Mouse (Mus musculus) kidney, embryonic 15.5 days (tissue): ENCODE data around the gene Foxk1. TPM values are rescaled to one million over a fixed set of nuclear protein-coding genes. Genes with fewer than 3 reads are reported as not detected.

Experiments used
- ATAC-seq: fragments of 200-750 bp; cut with Nextera tagmentation; replicated peaks from 2 replicates; pipeline ENCODE4 v1.8.0; 2017; ENCODE audit warnings: moderate TSS enrichment; ENCODE audit not compliant: low FRiP score
- H3K27ac ChIP-seq: fragments of 300-500 bp; sonication (generic); 2 replicates; pipeline ENCODE4 v1.5.1; 2015; ENCODE audit warnings: mild to moderate bottlenecking, inconsistent platforms
- H3K27me3 ChIP-seq: fragments of 300-500 bp; sonication (generic); 2 replicates; pipeline ENCODE4 v1.6.1; 2015; ENCODE audit warnings: inconsistent platforms
- H3K36me3 ChIP-seq: fragments of 300-500 bp; sonication (generic); 2 replicates; pipeline ENCODE4 v1.6.1; 2015; ENCODE audit warnings: inconsistent platforms
- H3K4me1 ChIP-seq: fragments of 300-500 bp; sonication (generic); 2 replicates; pipeline ENCODE4 v1.6.1; 2015; ENCODE audit warnings: inconsistent platforms
- H3K4me2 ChIP-seq: fragments of 300-500 bp; sonication (generic); 2 replicates; pipeline ENCODE4 v1.6.1; 2015; ENCODE audit warnings: moderate library complexity, mild to moderate bottlenecking, inconsistent platforms
- H3K4me3 ChIP-seq: fragments of 300-500 bp; sonication (generic); replicated peaks from 2 replicates; pipeline ENCODE4 v1.5.1; 2015; ENCODE audit warnings: mild to moderate bottlenecking, inconsistent platforms
- H3K9ac ChIP-seq: fragments of 300-500 bp; sonication (generic); 2 replicates; pipeline ENCODE4 v1.6.1; 2015; ENCODE audit warnings: mild to moderate bottlenecking, inconsistent platforms
- H3K9me3 ChIP-seq: fragments of 300-500 bp; sonication (generic); replicated peaks from 2 replicates; pipeline ENCODE4 v1.6.1; 2016; ENCODE audit warnings: inconsistent platforms
- WGBS: fragments of 180-500 bp; shearing (Covaris S2); methylation state at CpG from one replicate; pipeline ENCODE4 v1.1.7; 2015; ENCODE audit warnings: mixed read lengths; 5-methylcytosine and 5-hydroxymethylcytosine counted together
- polyA plus RNA-seq: library from polyadenylated mRNA; unstranded; fragments of >200 nt; fragmentation: Nextera tagmentation; extraction: Ambion mirVana; gene quantifications from 2 replicates; pipeline ENCODE4 v1.2.1, GENCODE M21; 2015

Foxk1 gene
- polyA plus RNA-seq, 1 experiment from 2014 or later: 7.7 TPM

DNA sequence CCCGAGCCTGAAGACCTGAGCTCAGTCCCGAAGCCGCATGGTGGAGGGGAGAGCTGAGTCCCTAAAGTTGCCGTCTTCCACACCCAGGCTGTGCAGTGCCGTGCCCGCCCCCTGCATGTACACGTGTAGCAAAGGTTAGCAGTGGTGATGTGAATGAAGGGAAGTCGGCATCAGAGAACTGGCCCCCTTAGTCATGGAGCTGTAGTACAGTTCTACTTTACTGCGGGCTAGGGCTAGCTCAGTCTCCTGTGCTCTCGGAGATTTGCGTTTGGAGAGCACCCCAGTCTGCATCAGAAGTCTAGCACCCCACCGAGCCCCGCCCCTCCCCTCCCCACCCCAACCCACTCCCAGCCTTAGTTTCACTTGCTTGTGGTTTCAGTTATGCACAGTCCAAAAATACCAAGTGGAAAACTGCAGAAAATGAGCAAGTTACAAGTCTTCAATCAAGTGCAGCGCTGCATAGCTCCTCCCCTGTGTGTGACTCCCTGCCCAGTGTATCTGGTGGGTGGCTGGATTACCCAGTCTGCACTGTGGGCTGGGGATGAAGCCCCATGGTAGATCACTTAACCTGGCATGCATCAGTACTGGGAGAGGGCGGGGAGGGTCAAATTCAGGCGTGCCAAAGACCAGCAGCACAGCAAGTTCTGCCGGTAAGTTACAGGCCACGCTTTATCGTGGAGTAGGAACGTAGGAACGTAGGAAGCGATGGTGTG, 40.2 kb downstream of the Foxk1 start:
- ATAC-seq: no peak
- peaks cover 78% of the 10 kb centered on the region for H3K4me1 ChIP-seq
- H3K27ac ChIP-seq: peak overlapping the region; percentile 99
- no peaks in the 10 kb centered on the region for H3K27me3 ChIP-seq
- no peaks in the 10 kb centered on the region for H3K9me3 ChIP-seq
- H3K4me2 ChIP-seq: peak overlapping the region; percentile 71
- H3K9ac ChIP-seq: peak overlapping the region; percentile 14
- 56% methylated on average over 22 of the region's 22 CpGs for WGBS
- H3K4me3 ChIP-seq: peak overlapping the region; percentile 36
- peaks cover 16% of the 10 kb centered on the region for H3K36me3 ChIP-seq

DNA sequence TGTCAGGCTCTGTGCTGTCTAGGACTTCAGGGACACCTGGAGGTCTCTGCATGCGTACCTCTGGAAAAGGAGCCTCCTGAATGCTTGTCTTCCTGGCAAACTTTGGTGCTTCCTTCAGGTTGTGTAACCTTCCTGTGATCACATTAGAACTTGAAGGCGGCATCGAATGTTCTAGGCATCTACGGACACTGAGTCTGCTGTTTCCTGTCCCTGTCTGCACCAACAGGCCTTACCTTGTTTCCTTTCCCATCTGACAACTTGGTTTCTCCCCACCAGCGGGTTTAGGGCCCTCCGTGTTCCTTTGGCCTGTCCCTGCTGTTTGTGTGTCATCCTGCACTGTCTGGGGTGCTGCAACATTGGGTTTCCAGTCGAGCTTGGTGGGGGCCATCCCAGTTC, 40.7 kb downstream of the Foxk1 start:
- Histone ChIP-seq H3K4me3 (no peak overlapping the region), H3K4me1 (peaks cover 78% of the 10 kb centered on the region), H3K36me3 (peaks cover 12% of the 10 kb centered on the region; the same call in 1 of the 2 replicates), H3K9ac (no peak overlapping the region), H3K27me3 (no peaks in the 10 kb centered on the region), H3K9me3 (no peaks in the 10 kb centered on the region), H3K27ac (peak overlapping the region; percentile 99), H3K4me2 (no peak overlapping the region)
- WGBS: 81% methylated on average over 7 of the region's 7 CpGs
- ATAC-seq: no peak

DNA sequence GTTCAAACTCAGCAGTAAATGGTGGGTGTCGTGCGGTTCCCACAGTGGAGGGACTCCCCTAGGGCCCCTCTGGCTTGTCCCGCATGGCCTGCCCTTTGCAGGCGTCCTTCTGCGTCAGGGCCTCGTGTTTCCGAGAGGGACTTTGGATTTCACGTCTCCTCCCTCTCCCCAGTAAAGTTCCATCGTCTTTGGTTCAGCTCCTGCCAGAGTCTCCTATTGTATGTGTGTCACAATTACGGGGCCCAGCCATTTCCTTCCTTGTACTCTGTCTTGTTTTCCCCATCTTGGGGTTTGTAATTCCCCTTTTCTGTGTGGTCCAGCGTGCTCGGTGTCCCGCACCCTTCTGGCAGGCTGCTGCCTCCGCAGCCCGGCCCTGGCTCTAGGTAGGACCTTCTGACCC, 42.2 kb downstream of the Foxk1 start:
- H3K4me2 ChIP-seq: no peak overlapping the region
- ATAC-seq: no peak
- no peak overlapping the region for H3K9ac ChIP-seq
- no peak overlapping the region for H3K4me3 ChIP-seq
- no peaks in the 10 kb centered on the region for H3K9me3 ChIP-seq
- H3K4me1 ChIP-seq: peaks cover 78% of the 10 kb centered on the region
- peaks cover 3% of the 10 kb centered on the region; the same call in 1 of the 2 replicates for H3K36me3 ChIP-seq
- no peaks in the 10 kb centered on the region for H3K27me3 ChIP-seq
- 57% methylated on average over 15 of the region's 15 CpGs for WGBS
- peak overlapping the region; percentile 52 for H3K27ac ChIP-seq

DNA sequence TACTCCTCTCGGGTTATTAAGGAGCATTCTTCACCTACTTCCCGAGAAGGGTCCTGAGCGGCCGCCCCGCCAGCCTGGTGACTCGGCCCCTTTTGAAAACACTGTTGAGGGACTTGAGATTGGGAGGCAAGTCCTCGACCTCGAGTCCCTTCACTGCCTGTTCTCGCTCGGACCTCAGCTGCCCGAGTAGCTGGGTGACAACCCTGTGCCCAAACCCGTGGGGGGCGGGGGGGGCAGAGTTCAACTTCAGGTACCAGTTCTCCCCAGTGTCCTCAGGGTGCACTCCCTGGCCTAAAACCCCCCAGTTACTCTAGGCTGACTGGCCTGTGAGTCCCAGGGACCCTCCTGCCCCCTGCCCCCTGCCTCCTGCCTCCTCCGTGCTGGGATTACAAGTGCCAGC, 42.7 kb downstream of the Foxk1 start:
- no peaks in the 10 kb centered on the region for H3K27me3 ChIP-seq
- H3K9me3 ChIP-seq: no peaks in the 10 kb centered on the region
- no peak overlapping the region for H3K4me3 ChIP-seq
- ATAC-seq: no peak
- H3K27ac ChIP-seq: peak overlapping the region; percentile 52; the same call in 1 of the 2 replicates
- 65% methylated on average over 14 of the region's 14 CpGs for WGBS
- peaks cover 74% of the 10 kb centered on the region for H3K4me1 ChIP-seq
- peaks cover 5% of the 10 kb centered on the region for H3K36me3 ChIP-seq
- H3K9ac ChIP-seq: no peak overlapping the region
- no peak overlapping the region for H3K4me2 ChIP-seq

DNA sequence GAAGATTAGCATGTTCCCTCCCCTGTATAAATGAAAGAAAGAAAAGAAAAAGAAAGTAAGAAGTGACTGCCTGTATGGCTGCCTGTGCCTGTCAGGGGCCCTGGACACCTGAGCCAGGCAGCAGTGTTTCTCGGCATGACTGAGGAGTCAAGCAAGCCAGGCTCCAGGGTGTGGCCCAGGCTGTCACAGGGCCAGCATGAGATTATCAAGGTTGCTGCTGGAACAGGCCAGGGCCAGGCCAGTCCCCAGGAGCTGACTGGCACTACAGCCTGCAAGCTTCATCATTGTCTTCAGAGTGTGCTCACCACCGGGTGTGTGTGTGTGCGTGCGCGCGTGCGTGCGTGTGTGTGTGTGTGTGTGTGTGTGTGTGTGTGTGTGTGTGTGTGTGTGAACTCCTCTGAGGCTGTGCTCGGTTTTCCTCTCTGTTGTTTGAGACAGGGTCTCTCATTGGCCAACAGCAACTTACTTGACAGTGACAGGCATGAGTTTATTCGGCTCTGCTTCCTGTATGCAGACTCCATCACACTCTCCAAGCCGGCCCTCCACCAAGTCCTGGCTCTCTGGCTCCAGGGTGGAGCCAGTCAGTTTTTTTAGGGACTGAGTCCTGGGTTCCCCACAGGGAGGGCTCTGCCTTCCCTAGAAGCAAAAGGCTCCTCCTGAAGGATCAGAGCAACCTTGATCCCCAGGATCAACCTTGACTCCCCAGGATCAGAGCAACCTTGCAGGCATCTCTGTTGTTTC, 43.7 kb downstream of the Foxk1 start:
- WGBS: 56% methylated on average over 11 of the region's 11 CpGs
- Histone ChIP-seq H3K4me1 (peaks cover 64% of the 10 kb centered on the region), H3K36me3 (peaks cover 15% of the 10 kb centered on the region), H3K9ac (no peak overlapping the region), H3K9me3 (no peaks in the 10 kb centered on the region), H3K4me2 (no peak overlapping the region), H3K4me3 (no peak overlapping the region), H3K27ac (peak overlapping the region; percentile 59), H3K27me3 (no peaks in the 10 kb centered on the region)
- no peak for ATAC-seq

DNA sequence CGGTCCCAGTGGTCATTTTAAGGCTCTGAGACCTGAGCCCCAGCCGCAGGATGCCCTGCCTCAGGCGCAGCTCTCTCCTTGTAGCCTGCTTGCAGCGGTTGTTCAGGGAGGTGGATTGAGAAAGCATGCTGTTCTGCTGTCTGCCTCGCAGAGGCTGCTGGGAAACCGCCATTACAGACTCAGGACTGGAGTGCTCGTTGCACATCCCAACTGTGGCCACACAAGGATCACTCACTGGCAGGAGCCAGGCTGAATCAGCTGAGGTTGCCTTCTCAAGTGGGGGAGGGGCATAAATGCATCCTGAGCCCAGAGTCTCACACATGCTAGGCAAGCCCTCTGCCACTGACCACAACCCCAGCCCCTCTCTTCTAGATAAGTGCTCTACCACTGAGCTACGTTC, 44.4 kb downstream of the Foxk1 start:
- Histone ChIP-seq H3K36me3 (peaks cover 22% of the 10 kb centered on the region), H3K4me1 (peaks cover 58% of the 10 kb centered on the region), H3K9ac (no peak overlapping the region), H3K27ac (peak overlapping the region; percentile 24; the same call in 1 of the 2 replicates), H3K4me3 (no peak overlapping the region), H3K9me3 (no peaks in the 10 kb centered on the region), H3K27me3 (no peaks in the 10 kb centered on the region), H3K4me2 (no peak overlapping the region)
- no peak for ATAC-seq
- WGBS: 66% methylated on average over 8 of the region's 8 CpGs

DNA sequence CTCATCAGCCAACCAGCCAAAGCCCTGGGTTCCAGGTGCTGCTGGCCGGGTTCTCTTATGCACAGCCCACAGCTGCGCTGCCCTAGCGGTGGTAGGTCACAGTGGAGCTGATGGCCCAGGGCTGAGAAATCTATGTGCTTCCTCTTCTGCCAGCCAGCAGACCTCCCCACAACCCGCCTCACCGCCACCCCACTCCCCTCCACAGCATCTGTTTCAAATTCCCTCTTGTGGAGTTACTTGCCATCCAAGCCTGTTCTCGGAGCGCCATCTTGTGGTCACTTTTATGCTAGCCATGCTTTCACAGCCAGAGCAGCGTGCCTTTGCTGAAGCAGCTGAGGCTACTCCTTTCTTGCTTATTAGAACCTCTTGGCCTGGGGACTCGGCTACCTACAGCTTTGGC, 46.8 kb downstream of the Foxk1 start:
- H3K27ac ChIP-seq: peak overlapping the region; percentile 55; the same call in 1 of the 2 replicates
- H3K4me2 ChIP-seq: peak overlapping the region; percentile 24; the same call in 1 of the 2 replicates
- 5% methylated on average over 9 of the region's 9 CpGs for WGBS

DNA sequence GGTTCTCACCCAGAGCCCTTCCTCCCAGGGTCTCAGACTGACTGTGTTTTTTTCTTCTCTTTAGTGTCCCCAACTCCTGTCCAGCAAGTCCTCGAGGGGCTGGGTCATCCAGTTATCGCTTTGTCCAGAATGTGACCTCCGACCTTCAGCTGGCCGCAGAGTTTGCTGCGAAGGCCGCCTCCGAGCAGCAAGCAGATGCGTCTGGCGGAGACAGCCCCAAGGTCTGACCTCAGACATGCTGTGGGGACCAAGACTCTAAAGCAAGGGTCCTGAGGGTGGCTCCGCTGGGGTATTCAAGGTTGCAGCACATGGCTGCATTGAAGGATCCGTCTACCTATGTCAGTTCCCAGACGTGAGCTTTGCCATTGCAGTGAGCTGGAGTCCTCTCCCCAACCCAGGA, 47.3 kb downstream of the Foxk1 start:
- H3K4me3 ChIP-seq: no peak overlapping the region
- H3K36me3 ChIP-seq: peaks cover 44% of the 10 kb centered on the region
- H3K4me1 ChIP-seq: peaks cover 32% of the 10 kb centered on the region
- no peak overlapping the region for H3K4me2 ChIP-seq
- no peak overlapping the region for H3K9ac ChIP-seq
- no peak overlapping the region for H3K27ac ChIP-seq
- WGBS: 71% methylated on average over 12 of the region's 12 CpGs
- ATAC-seq: no peak
- no peaks in the 10 kb centered on the region for H3K9me3 ChIP-seq
- H3K27me3 ChIP-seq: no peaks in the 10 kb centered on the region

More for the DNA sequence above, 46.8 kb downstream of the Foxk1 start:
- H3K4me1 ChIP-seq: peaks cover 38% of the 10 kb centered on the region
- peaks cover 39% of the 10 kb centered on the region for H3K36me3 ChIP-seq
- ATAC-seq: peak; percentile 59
- no peaks in the 10 kb centered on the region for H3K9me3 ChIP-seq
- H3K9ac ChIP-seq: no peak overlapping the region
- H3K27me3 ChIP-seq: no peaks in the 10 kb centered on the region
- H3K4me3 ChIP-seq: 0 out of 2 replicates have a peak overlapping the region, but pooled peaks have one; percentile 3

DNA sequence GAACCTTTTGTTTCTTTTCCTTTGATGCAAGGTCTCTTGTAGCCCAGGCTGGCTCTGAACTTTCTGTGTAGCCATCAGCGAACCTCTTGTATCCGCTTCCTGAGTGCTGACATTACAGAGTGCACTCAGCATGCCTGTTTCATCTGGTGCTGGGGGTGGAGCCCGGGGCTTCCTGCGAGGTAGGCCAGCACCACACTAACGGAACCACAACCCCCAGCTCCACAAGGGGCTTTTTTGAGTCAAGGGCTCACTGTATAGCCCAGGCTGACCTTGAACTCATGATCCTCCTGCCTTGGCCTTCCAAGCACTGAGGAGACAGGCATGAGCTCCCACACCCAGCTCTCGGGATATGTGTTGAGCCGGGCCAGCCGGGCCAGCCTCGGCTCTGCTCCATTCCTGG, 49.5 kb downstream of the Foxk1 start:
- no peak for ATAC-seq
- H3K27ac ChIP-seq: no peak overlapping the region
- H3K4me3 ChIP-seq: no peak overlapping the region
- no peak overlapping the region for H3K4me2 ChIP-seq
- peaks cover 10% of the 10 kb centered on the region for H3K4me1 ChIP-seq
- WGBS: 94% methylated on average over 9 of the region's 9 CpGs
- no peaks in the 10 kb centered on the region for H3K9me3 ChIP-seq
- H3K36me3 ChIP-seq: peaks cover 63% of the 10 kb centered on the region
- H3K27me3 ChIP-seq: no peaks in the 10 kb centered on the region
- no peak overlapping the region for H3K9ac ChIP-seq

DNA sequence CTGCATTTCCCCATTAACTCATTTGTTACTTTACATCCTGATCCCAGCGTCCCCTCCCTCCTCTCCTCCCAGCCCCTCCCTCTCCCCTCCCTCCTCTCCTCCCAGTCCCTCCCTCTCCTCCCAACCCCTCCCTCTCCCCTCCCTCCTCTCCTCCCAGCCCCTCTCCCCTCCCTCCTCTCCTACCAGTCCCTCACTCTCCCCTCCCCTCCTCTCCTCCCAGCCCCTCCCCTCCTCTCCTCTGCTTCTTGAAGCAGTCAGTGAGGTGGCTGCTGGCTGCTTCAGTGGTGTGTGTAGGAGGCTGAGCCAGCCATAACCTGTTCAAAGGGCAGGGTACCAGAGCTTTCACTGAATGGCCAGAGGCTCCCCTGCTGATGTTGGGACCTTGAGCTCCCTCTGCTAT, 50.5 kb downstream of the Foxk1 start:
- Histone ChIP-seq H3K27ac (peak overlapping the region; percentile 54), H3K9me3 (no peaks in the 10 kb centered on the region), H3K4me2 (no peak overlapping the region), H3K27me3 (no peaks in the 10 kb centered on the region), H3K4me3 (no peak overlapping the region), H3K36me3 (peaks cover 72% of the 10 kb centered on the region), H3K4me1 (peaks cover 9% of the 10 kb centered on the region), H3K9ac (no peak overlapping the region)
- peak; percentile 41 for ATAC-seq
- 31% methylated on average over 1 of the region's 1 CpGs for WGBS

DNA sequence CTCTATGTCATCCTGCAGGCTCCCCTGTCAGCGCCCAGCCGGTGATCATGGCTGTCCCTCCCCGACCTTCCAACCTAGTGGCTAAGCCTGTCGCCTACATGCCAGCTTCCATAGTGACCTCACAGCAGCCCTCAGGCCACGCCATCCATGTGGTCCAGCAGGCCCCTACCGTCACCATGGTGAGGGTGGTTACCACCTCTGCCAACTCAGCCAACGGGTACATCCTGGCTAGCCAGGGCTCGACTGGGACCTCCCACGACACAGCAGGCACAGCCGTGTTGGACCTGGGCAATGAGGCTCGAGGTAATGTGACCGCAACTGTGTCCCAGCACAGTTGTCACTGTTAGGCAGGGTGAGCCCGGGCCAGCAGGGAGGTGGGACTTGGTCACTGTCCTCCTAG, 52.4 kb downstream of the Foxk1 start:
- Histone ChIP-seq H3K27ac (no peak overlapping the region), H3K4me2 (no peak overlapping the region), H3K36me3 (peaks cover 89% of the 10 kb centered on the region), H3K4me3 (no peak overlapping the region), H3K9ac (no peak overlapping the region), H3K27me3 (no peaks in the 10 kb centered on the region), H3K9me3 (no peaks in the 10 kb centered on the region), H3K4me1 (no peaks in the 10 kb centered on the region)
- 93% methylated on average over 13 of the region's 13 CpGs for WGBS
- ATAC-seq: no peak

DNA sequence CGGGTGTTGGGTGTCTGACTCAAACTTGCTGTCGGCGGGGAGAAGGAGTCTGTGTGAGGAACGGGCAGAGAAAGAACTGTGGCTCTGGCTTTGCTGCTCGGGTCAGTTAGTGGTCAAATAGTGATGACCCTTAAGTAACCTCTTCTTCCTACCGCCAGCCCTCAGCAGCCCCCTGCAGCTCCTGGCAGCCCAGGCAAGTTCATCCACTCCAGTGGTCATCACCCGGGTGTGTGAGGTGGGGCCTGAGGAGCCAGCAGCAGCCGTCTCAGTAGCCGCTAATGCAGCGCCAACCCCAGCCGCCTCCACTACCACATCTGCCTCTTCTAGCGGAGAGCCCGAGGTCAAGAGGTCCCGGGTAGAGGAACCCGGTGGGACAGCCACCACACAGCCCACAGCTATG, 55.0 kb downstream of the Foxk1 start:
- ATAC-seq: no peak
- H3K36me3 ChIP-seq: peaks cover 73% of the 10 kb centered on the region
- WGBS: 66% methylated on average over 15 of the region's 15 CpGs
- H3K4me1 ChIP-seq: no peaks in the 10 kb centered on the region
- H3K27ac ChIP-seq: peak overlapping the region; percentile 10; the same call in 1 of the 2 replicates
- no peak overlapping the region for H3K4me2 ChIP-seq
- H3K9me3 ChIP-seq: no peaks in the 10 kb centered on the region
- H3K27me3 ChIP-seq: no peaks in the 10 kb centered on the region
- no peak overlapping the region for H3K4me3 ChIP-seq
- H3K9ac ChIP-seq: no peak overlapping the region
